Mouse (Mus musculus) cortical plate, adult 2 months (tissue): ENCODE results near the gene Abca7. TPM values are rescaled to one million over a fixed set of nuclear protein-coding genes. Genes with fewer than 3 reads are reported as not detected.

Experiments used
- H3K27ac ChIP-seq: fragments of 200-500 bp; 2 replicates; pipeline ENCODE4 v1.5.1; 2012; ENCODE audit warnings: low read length, control low read depth, inconsistent platforms; ENCODE audit not compliant: insufficient read depth
- H3K4me1 ChIP-seq: fragments of 200-500 bp; 2 replicates; pipeline ENCODE4 v1.6.1; 2011; ENCODE audit warnings: low read length; ENCODE audit not compliant: control insufficient read depth, insufficient read depth
- H3K4me3 ChIP-seq: fragments of 200-500 bp; 2 replicates; pipeline ENCODE4 v1.5.1; 2011; ENCODE audit warnings: mild to moderate bottlenecking, low read length, control low read depth; ENCODE audit not compliant: insufficient read depth
- CTCF ChIP-seq: fragments of 200-500 bp; IDR thresholded peaks from 2 replicates; pipeline ENCODE4 v1.5.1; 2011; ENCODE audit warnings: mild to moderate bottlenecking, control low read depth, low read length; ENCODE audit not compliant: insufficient read depth; ENCODE audit errors: extremely low read depth
- POLR2A ChIP-seq: fragments of 200-500 bp; IDR thresholded peaks from 2 replicates; pipeline ENCODE4 v1.6.1; 2011; ENCODE audit warnings: mild to moderate bottlenecking, low read length, control low read depth; ENCODE audit not compliant: insufficient read depth; ENCODE audit errors: extremely low read depth
- polyA plus RNA-seq: library from polyadenylated mRNA; depleted of rRNA; stranded (reverse); fragments of >200 nt; gene quantifications from 2 replicates; pipeline ENCODE4 v1.2.3, GENCODE M21; 2012

Gene Abca7
- polyA plus RNA-seq, 1 experiment, result 10.9 TPM

GRCm38 (mm10) chr10:79984871-79985270, 11.4 kb upstream of the Abca7 start:
- peak overlapping the region; percentile 89 for H3K4me3 ChIP-seq
- peaks cover 5% of the 10 kb centered on the region for H3K4me1 ChIP-seq
- H3K27ac ChIP-seq, result peak overlapping the region; percentile 37
- TF ChIP-seq CTCF, result no peak
- peak; percentile 52; the same call in 1 of the 2 replicates for TF ChIP-seq POLR2A

- peak overlapping the region; percentile 83 for H3K27ac ChIP-seq
- TF ChIP-seq POLR2A, result peak; percentile 27; the same call in 1 of the 2 replicates
- TF ChIP-seq CTCF, result no peak
- peak overlapping the region; percentile 89 for H3K4me3 ChIP-seq
- H3K4me1 ChIP-seq, result peaks cover 5% of the 10 kb centered on the region
Measured at GRCm38 (mm10) chr10:79985334-79986231, 10.7 kb upstream of the Abca7 start.

- TF ChIP-seq CTCF, result no peak
- no peak for TF ChIP-seq POLR2A
- Histone ChIP-seq H3K4me1 (peaks cover 5% of the 10 kb centered on the region), H3K4me3 (peak overlapping the region; percentile 89), H3K27ac (peak overlapping the region; percentile 83)
Measured at GRCm38 (mm10) chr10:79986232-79986878, 9.9 kb upstream of the Abca7 start.

GRCm38 (mm10) chr10:79986963-79987362, 9.3 kb upstream of the Abca7 start:
- Histone ChIP-seq H3K4me1 (peaks cover 5% of the 10 kb centered on the region), H3K4me3 (no peak overlapping the region), H3K27ac (no peak overlapping the region)
- TF ChIP-seq POLR2A (no peak), CTCF (peak; percentile 67)

- Histone ChIP-seq H3K4me3 (peak overlapping the region; percentile 13; the same call in 1 of the 2 replicates), H3K27ac (no peak overlapping the region; the same call in 1 of the 2 replicates), H3K4me1 (peaks cover 3% of the 10 kb centered on the region; the same call in 1 of the 2 replicates)
- TF ChIP-seq CTCF (no peak), POLR2A (no peak)
Measured at GRCm38 (mm10) chr10:79987771-79988505, 8.4 kb upstream of the Abca7 start.

- Histone ChIP-seq H3K27ac (no peak within 1 kb of the TSS; the same call in 1 of the 2 replicates), H3K4me3 (peak within 1 kb of the TSS; percentile 13; the same call in 1 of the 2 replicates), H3K4me1 (peaks cover 3% of the 10 kb centered on the region; the same call in 1 of the 2 replicates)
- TF ChIP-seq POLR2A, result no peak
- no peak for TF ChIP-seq CTCF
Measured at GRCm38 (mm10) chr10:79988506-79989271, 7.6 kb upstream of the Abca7 start, which contains the start of gene Cnn2. Gene Cnn2, plus strand, starts transcription at chr10:79988584.

- TF ChIP-seq POLR2A, result no peak
- H3K27ac ChIP-seq, result no peak overlapping the region
- peak overlapping the region; percentile 13; the same call in 1 of the 2 replicates for H3K4me3 ChIP-seq
- peaks cover 3% of the 10 kb centered on the region; the same call in 1 of the 2 replicates for H3K4me1 ChIP-seq
Measured at GRCm38 (mm10) chr10:79989272-79989786, 7.0 kb upstream of the Abca7 start.

GRCm38 (mm10) chr10:79989870-79990269, 6.4 kb upstream of the Abca7 start:
- Histone ChIP-seq H3K4me3 (no peak overlapping the region), H3K27ac (no peak overlapping the region), H3K4me1 (peaks cover 3% of the 10 kb centered on the region; the same call in 1 of the 2 replicates)
- TF ChIP-seq CTCF (no peak), POLR2A (no peak)

GRCm38 (mm10) chr10:79991099-79991498, 5.2 kb upstream of the Abca7 start:
- Histone ChIP-seq H3K4me1 (peaks cover 1% of the 10 kb centered on the region; the same call in 1 of the 2 replicates), H3K27ac (no peak overlapping the region)
- TF ChIP-seq POLR2A (no peak), CTCF (no peak)

More at GRCm38 (mm10) chr10:79991099-79991498, 5.2 kb upstream of the Abca7 start:
- no peak overlapping the region for H3K4me3 ChIP-seq
